27 mouse cellular contexts compared by ENCODE assay signal in the genomic region with DNA sequence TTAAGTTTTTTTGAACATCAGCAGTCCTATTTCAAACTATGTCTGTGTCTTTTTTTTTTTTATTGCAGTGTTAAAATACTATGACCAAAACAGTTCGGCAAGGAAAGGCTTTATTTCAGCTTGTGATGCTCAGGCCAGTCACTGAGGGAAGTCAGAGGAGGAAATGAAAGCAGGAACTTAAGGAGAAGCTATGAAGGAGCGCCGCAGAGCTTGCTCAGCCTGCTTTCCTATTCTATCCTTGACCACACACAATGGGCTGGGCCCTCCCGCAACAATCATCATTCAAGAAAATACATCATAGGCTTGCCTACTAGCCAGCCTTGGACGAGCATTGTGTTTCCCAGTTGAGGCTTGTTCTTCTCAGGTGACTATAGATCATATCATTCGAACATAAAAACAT.
DNase-seq lines count a peak whose midpoint lies in the region; ATAC-seq and TF ChIP-seq lines count a peak whose summit lies in the region.
"Had no signal": no experiment of that assay in that cellular context is flagged by ENCODE, and none has a peak within 500 bp of the region (broad histone marks: within the 10 kb centered on the region; RNA-seq: fewer than 3 reads in every experiment).

No protein-coding gene starts in this region.

- H3K27ac ChIP-seq in liver, postnatal 0 days (ENCODE audit: low read depth): no peak overlapping the region
- no peak overlapping the region for H3K27ac ChIP-seq in liver, embryonic 12.5 days
- peak overlapping the region; percentile 81 for H3K27ac ChIP-seq in bone marrow macrophage, adult 2 months (ENCODE audit: insufficient read depth, low read depth, low read length)
- H3K27ac ChIP-seq in macrophage: peak overlapping the region; percentile 77
- H3K27ac ChIP-seq: forebrain, embryonic 13.5 days; heart, embryonic 15.5 days; hindbrain, embryonic 15.5 days; intestine, embryonic 15.5 days; limb, embryonic 10.5 days; midbrain, embryonic 12.5 days; neural tube, embryonic 12.5 days had no signal

- no peak for DNase-seq in liver, postnatal 0 days
- DNase-seq in splenic B cell, adult 2 months (ENCODE audit: low read depth, low spot score): peak; percentile 29
- DNase-seq in thymus, postnatal 36 days: no peak
- no peak for DNase-seq in left cerebral cortex, postnatal 10 days (ENCODE audit: extremely low spot score in 1 of 2, low spot score in 2 of 2)
- DNase-seq: adrenal gland, adult 2 months; B cell, adult 2 months; cerebellum, adult 8-10 months; cerebellum, postnatal 36 days; gastrocnemius, postnatal 10 days; heart, postnatal 4 days; kidney, adult 8-10 months; kidney, postnatal 10 days; lung, embryonic 14.5 days; retina, postnatal 1 day; right cerebral cortex, postnatal 25 days; thymus, adult 18-20 months had no signal

- TF ChIP-seq EP300 in liver, postnatal 0 days (IDR thresholded peaks at IDR 0.05; ENCODE audit: low read depth): no peak

- 41% methylated on average over 6 of the region's 6 CpGs for WGBS in liver, postnatal 0 days (ENCODE audit: insufficient replicate concordance)
- 36% methylated on average over 6 of the region's 6 CpGs for WGBS in liver, embryonic 12.5 days (ENCODE audit: insufficient replicate concordance)
- WGBS in macrophage (ENCODE audit: missing documents): 7% methylated on average over 6 of the region's 6 CpGs

- no peaks in the 10 kb centered on the region for H3K79me2 ChIP-seq in macrophage (ENCODE audit: inconsistent target)

- H3K9me3 ChIP-seq in liver, postnatal 0 days (ENCODE audit: low read length): no peaks in the 10 kb centered on the region
- H3K9me3 ChIP-seq in liver, embryonic 12.5 days (replicated peaks): no peaks in the 10 kb centered on the region
- H3K9me3 ChIP-seq: forebrain, embryonic 13.5 days; heart, embryonic 15.5 days; hindbrain, embryonic 15.5 days; intestine, embryonic 15.5 days; limb, embryonic 10.5 days; midbrain, embryonic 12.5 days; neural tube, embryonic 12.5 days had no signal

- H3K36me3 ChIP-seq in liver, postnatal 0 days (replicated peaks; ENCODE audit: insufficient read depth, low read length): no peaks in the 10 kb centered on the region
- H3K36me3 ChIP-seq in liver, embryonic 12.5 days: no peaks in the 10 kb centered on the region
- H3K36me3 ChIP-seq in macrophage (ENCODE audit: inconsistent target): no peaks in the 10 kb centered on the region
- H3K36me3 ChIP-seq in splenic B cell, adult 2 months (ENCODE audit: control insufficient read depth, insufficient read depth, low read length, poor library complexity, severe bottlenecking): no peaks in the 10 kb centered on the region
- H3K36me3 ChIP-seq: heart, embryonic 15.5 days; hindbrain, embryonic 15.5 days; intestine, embryonic 15.5 days; limb, embryonic 10.5 days; midbrain, embryonic 12.5 days; neural tube, embryonic 12.5 days had no signal

- intact Hi-C loops in left cerebral cortex, postnatal 10 days (cut with DNase I): no loop called here

- no peak overlapping the region for H3K4me3 ChIP-seq in liver, postnatal 0 days (ENCODE audit: low read depth, low read length)
- no peak overlapping the region for H3K4me3 ChIP-seq in liver, embryonic 12.5 days
- no peak overlapping the region for H3K4me3 ChIP-seq in bone marrow macrophage, adult 2 months (ENCODE audit: insufficient read depth, low read length)
- H3K4me3 ChIP-seq in macrophage (ENCODE audit: inconsistent target): no peak overlapping the region
- H3K4me3 ChIP-seq: forebrain, embryonic 13.5 days; heart, embryonic 15.5 days; hindbrain, embryonic 15.5 days; intestine, embryonic 15.5 days; limb, embryonic 10.5 days; midbrain, embryonic 12.5 days; neural tube, embryonic 12.5 days had no signal

- no peaks in the 10 kb centered on the region for H3K4me1 ChIP-seq in liver, postnatal 0 days (ENCODE audit: insufficient read depth)
- no peaks in the 10 kb centered on the region for H3K4me1 ChIP-seq in liver, embryonic 12.5 days
- H3K4me1 ChIP-seq in bone marrow macrophage, adult 2 months (ENCODE audit: control insufficient read depth, insufficient read depth, low read length): peaks cover 23% of the 10 kb centered on the region
- H3K4me1 ChIP-seq: forebrain, embryonic 13.5 days; heart, embryonic 15.5 days; hindbrain, embryonic 15.5 days; intestine, embryonic 15.5 days; limb, embryonic 10.5 days; midbrain, embryonic 12.5 days; neural tube, embryonic 12.5 days had no signal

- TF ChIP-seq POLR2A in bone marrow macrophage, adult 2 months (IDR thresholded peaks at IDR 0.05; ENCODE audit: borderline replicate concordance, low read depth, low read length): no peak

- H3K4me2 ChIP-seq in liver, postnatal 0 days (ENCODE audit: low read depth, low read length): no peak overlapping the region
- no peak overlapping the region for H3K4me2 ChIP-seq in liver, embryonic 12.5 days
- H3K4me2 ChIP-seq: forebrain, embryonic 13.5 days; heart, embryonic 15.5 days; hindbrain, embryonic 15.5 days; intestine, embryonic 15.5 days; liver, embryonic 11.5 days; lung, embryonic 14.5 days; midbrain, embryonic 12.5 days; neural tube, embryonic 12.5 days had no signal

- ATAC-seq in liver, postnatal 0 days: 0 out of 2 replicates have a peak, but pooled peaks have one; percentile 29
- ATAC-seq in liver, embryonic 12.5 days: no peak
- ATAC-seq: forebrain, embryonic 13.5 days; intestine, embryonic 15.5 days had no signal

- no peaks in the 10 kb centered on the region for H3K27me3 ChIP-seq in liver, postnatal 0 days (ENCODE audit: insufficient read depth, low read length)
- H3K27me3 ChIP-seq in liver, embryonic 12.5 days (replicated peaks): no peaks in the 10 kb centered on the region
- no peaks in the 10 kb centered on the region for H3K27me3 ChIP-seq in splenic B cell, adult 2 months (ENCODE audit: control insufficient read depth, insufficient read depth, low read length, poor library complexity, severe bottlenecking)
- H3K27me3 ChIP-seq: forebrain, embryonic 13.5 days; heart, embryonic 15.5 days; hindbrain, embryonic 15.5 days; intestine, embryonic 15.5 days; midbrain, embryonic 12.5 days; neural tube, embryonic 12.5 days had no signal

- no peak overlapping the region for H3K9ac ChIP-seq in liver, postnatal 0 days (replicated peaks)
- no peak overlapping the region for H3K9ac ChIP-seq in liver, embryonic 12.5 days
- H3K9ac ChIP-seq: forebrain, embryonic 13.5 days; heart, embryonic 15.5 days; hindbrain, embryonic 15.5 days; intestine, embryonic 15.5 days; lung, embryonic 14.5 days; midbrain, embryonic 12.5 days; neural tube, embryonic 12.5 days had no signal

- no peak for TF ChIP-seq CTCF in liver, postnatal 0 days (IDR thresholded peaks at IDR 0.05; ENCODE audit: low read depth)
- no peak for TF ChIP-seq CTCF in bone marrow macrophage, adult 2 months (IDR thresholded peaks at IDR 0.05; ENCODE audit: low read depth, low read length)

Comparison
In these comparisons a context has a peak if more than half of its experiments do, and no peak if none do; other contexts are left out.
1. H3K27ac ChIP-seq: peak in bone marrow macrophage, adult 2 months (single experiment) and macrophage (single experiment); none in liver, postnatal 0 days (single experiment) and liver, embryonic 12.5 days (single experiment).